Mouse (Mus musculus) E14TG2a.4 (cell line): ENCODE data around the gene Rack1.

Source experiments
- CTCF ChIP-seq: conservative IDR thresholded peaks from 2 replicates; pipeline ENCODE4 v1.5.1; 2014; ENCODE audit warnings: low read length
- POU5F1 ChIP-seq: IDR thresholded peaks from 2 replicates; pipeline ENCODE4 v1.6.1; 2014; ENCODE audit warnings: low read length, borderline replicate concordance

DNA sequence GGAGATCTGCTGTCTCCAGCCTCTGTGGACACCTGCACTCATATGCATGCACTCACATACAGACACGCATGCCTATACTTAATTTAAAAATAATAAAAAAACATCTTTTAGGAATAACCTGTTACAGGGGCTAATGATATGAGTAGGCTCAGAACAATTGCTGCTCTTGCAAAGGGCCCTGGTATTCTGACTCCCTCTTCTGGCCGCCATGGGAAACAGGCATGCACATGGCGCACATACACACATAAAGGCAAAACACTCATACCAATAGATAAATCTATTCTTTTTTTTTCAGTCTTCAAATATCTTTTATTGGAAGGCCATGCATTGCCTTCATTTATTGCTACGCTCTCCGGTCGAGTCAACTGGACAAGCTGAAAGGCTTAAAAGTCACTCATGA, 49.7 kb upstream of the Rack1 start:
- TF ChIP-seq CTCF (peak; percentile 59), POU5F1 (no peak)
